Mouse (Mus musculus): ENCODE data around the gene Mast4. TPM values are rescaled to one million over a fixed set of nuclear protein-coding genes. Genes with fewer than 3 reads are reported as not detected.

Gene Mast4
- 29.0 TPM for total RNA-seq (2023)

GRCm38 (mm10) chr13:103334392-103334686 is at the start of gene Mast4:
TSS of gene Mast4 (minus strand) at chr13:103334497.

GRCm38 (mm10) chr13:102693341-102693801 is 640.9 kb downstream of the Mast4 start, which contains the start of gene Cd180:
TSS of gene Cd180 (plus strand) at chr13:102693558.

